Mouse (Mus musculus) neutrophil, adult 5-6 weeks (primary cell): Measurements from ENCODE around the gene Smim14. TPM values are rescaled to one million over a fixed set of nuclear protein-coding genes. Genes with fewer than 3 reads are reported as not detected.

Source experiments
- ATAC-seq: fragments of 151-379, 151-347 bp; 2 replicates; pipeline ENCODE4 v1.8.0; 2017; ENCODE audit warnings: mild to moderate bottlenecking, moderate TSS enrichment; ENCODE audit not compliant: insufficient number of reproducible peaks, poor library complexity, low FRiP score, severe bottlenecking; ENCODE audit errors: extremely low read depth
- total RNA-seq: library from RNA; stranded (forward); fragments of 200-1000 nt; gene quantifications from 2 replicates; pipeline ENCODE4 v1.2.3, GENCODE M21; 2017

The Smim14 gene
- total RNA-seq, 1 experiment from 2014 or later: 293 TPM

DNA sequence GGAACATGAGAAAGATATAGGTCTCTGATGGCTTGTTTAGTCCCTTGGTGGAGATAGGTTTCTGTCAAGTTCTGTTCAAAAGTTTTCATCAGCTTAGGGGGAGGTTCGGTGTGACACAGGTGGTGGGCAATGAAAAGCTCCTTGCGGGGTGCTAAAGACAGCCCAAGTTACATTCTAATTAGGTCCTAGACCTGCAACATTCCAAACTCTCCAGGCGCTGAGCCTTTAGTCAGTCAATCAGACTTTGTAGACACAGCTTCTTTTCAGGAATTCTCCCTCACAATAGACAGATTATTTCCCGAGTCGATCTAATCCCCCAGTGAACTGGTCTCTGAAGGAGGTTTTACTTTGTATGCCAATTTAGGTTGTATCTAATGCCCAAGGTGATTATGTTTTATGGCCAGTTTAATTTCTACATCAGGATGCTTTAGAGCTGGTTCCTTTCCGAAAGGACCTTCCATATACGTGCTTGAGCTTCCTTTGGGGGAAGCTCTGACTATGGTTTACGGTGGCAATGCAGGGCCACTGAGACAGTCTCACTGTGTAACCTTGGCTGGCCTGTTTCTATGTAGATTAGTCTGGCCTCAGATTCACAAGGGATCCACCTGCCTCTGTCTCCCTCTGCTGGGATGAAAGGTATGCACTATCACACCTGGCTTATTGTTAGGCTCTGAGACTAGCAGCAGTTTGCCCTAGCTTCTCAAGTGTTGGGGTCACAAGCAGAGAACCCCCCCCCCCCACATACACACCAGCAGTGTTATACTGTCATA is 11.1 kb downstream of the Smim14 start:
- peak; percentile 79; the same call in 1 of the 2 replicates for ATAC-seq

DNA sequence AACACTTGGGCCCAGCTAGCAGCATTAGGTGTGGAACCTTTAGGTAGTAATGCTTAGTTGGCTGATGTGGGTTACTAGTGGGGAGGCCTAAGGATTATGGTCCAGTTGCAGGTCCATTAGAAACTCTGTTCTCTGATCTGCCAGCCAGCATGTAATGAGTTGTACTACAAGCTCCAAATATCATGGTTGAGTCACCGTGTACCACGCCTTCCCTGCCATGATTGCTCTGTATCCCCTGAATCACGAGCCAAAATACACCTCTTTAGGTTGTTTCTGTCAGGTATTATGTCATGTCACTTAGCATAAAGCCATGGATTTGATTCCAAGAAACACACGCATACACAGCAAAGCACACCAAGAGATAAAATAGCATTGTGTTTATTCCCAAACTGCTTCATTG is 12.2 kb downstream of the Smim14 start:
- ATAC-seq: no peak

DNA sequence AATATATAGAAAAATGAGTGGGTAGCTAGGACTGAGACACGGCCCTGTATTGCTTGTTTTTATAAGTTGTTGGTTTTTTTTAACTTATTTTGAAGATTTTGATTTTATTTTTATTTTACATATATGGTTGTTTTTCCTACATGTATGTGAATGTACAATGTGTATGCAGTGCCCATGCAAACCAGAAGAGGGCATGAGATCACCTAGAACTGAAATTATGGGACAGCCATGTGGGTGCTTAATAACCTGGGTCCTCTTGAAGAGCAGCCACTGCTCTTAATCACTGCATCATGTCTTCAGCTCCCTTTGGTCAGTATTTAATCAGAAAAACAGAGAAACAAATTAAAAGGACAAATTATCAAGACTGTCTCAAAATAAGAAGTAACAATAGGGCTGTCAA is 15.2 kb downstream of the Smim14 start:
- peak; percentile 48; the same call in 1 of the 2 replicates for ATAC-seq

DNA sequence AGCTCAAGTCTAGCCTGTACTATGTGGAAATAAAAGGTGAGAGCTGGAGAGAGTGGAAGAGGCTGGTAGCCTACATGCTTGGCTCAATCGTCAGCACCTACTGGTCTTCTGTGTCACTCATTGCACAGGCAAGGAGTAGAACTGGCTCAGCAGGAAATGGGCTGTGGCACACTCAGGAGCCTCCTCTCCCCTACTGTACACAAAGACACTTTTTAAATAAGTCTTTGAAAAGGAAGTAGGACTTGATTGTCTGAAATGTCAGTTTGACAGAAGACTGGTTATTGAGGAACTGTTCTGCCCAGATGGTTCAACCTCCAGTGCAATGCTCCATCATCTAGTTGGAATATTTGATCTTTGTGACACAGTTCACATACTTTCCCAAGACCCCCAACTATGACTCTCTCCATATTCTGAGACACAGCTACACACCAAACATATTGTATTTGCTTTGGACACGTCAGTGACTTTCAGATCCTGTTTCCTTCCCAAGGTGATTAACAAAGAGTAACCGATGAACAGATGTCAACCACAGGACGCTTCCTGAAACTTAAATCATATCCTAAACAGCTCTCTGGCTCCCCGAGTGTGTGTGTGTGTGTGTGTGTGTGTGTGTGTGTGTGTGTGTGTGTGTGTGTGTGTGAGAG is 22.2 kb downstream of the Smim14 start:
- ATAC-seq: peak; percentile 72

DNA sequence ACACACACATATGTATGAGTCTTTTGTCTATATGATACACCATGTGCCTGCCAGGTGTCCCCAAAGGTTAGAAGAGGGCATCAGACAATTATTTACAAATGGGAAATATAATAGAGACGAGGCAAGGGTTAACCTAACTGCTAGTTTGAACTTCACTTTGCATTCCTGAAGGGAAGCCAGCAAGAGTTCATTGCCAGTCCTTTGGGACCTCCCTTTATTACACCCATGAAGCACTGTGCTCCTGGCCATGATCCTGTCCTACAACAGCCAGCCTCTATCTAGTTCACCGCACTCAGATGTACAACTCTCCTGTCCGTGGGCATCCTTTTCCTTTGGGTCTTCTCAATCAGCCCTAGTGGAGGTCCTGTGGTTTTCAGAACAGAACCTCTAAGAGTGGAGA is 23.5 kb downstream of the Smim14 start:
- ATAC-seq: no peak

DNA sequence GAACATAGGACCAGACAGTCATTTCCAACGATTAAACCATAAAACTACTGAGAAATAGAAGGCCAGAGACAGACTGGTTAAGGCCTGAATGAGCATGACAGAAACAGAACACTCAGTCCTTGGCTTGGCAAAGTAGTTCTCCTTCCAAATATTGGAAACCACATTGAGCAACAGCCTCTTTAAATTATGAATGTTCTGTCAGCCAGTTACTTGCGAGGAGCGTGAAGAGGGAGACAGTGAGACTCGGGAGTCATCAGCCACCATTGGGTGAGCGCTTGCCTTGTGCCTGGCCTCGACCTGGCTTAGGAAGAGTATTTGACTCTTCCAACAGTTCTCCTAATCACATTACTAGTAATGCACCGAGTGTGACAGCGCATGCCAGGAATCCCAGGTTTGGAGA is 28.6 kb downstream of the Smim14 start:
- ATAC-seq: no peak

DNA sequence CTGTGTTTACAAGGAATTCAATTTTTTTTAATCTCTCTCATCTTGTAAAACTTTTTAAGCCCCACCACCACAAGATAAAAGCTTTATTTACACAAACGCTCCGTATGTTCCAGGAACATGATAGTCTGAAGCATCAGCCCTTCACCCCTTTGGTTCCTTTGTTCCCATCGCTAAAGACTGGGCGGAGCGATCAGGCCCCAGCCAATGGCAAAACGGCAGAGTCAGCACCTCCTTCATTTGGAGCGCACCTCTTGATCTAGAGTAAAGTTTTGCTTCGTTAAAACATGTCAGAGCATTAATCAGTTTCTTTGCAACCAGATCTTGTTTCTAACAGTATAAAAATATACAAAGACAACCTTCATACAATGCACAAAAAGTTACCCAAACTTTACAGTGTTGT is 31.2 kb downstream of the Smim14 start:
- ATAC-seq: no peak

DNA sequence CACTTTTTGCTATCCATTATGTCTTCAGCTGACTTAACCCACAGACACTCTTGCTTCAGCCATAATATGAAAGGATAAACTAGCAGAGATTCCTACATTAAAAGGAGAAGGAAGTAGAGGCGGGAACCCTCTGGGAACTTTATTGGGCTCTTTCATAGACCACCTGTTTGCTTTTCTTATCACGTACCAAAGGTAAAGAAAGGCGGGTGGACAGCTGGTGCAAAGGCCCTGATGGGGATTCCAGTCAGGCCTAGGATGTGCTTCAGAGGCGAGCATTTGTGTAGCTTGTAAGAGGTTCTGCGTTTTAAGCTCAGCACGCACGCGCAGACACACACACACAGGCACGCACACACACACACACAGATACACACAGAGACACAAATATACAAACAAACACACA is 35.6 kb downstream of the Smim14 start:
- ATAC-seq: no peak

DNA sequence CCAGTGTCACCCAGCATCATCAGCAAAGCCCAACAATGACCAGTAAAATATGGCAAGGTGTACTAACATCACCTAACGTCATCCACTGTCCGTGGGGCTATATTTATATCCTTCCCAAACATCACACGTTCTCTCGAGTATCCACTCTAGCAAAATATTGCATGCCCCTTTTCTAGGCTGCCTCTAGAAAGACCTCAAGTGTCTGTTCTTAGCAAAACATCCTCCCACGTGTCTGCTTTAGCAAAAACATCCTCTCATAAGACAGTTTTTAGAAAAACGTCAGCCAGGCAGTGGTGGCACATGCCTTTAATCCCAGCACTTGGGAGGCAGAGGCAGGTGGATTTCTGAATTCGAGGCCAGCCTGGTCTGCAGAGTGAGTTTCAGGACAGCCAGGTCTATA is 36.8 kb downstream of the Smim14 start:
- no peak for ATAC-seq

DNA sequence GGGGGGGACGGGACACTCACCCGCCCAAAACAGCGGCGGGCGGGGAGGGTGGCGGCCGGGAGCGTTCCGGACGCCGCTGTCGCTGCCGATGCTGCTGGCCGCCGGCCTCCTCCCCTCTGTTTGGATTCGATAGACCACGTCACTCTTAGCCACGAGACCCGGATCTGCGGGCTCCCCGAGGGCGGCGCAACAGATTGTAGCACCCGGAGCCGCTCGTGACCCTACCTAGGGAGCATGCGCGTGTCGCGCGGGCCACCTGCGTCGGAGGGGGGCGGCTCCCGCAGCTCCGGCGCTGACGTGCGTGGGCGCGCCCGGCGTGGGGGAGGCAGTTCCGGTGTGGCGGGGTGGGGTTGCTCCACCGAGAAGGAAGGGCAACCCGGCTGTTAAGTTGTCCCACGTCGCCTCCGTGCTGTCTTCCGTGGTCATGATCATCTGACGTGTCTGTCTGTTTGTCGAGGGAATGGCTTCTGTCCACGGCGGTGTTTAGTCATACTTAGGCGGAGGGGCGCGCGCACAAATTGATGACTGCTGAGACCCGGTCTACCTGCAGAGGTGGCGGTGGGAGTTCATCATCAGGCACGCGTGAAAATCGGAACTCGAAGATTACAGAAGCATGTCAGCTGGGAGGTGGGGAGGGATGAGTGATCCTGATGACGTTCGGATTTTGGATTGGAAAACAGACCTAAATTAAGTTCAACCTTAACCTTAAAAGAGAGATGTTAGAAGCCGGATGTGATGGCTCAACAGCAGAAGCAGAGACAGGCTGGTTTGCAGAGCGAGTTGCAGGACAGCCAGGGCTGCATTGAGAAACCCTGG is 44.1 kb downstream of the Smim14 start, which contains the start of gene Gm43552:
TSS of gene Gm43552 (minus strand) at position 118 of the 816 bp plus-strand sequence.
- ATAC-seq: peak; percentile 83

DNA sequence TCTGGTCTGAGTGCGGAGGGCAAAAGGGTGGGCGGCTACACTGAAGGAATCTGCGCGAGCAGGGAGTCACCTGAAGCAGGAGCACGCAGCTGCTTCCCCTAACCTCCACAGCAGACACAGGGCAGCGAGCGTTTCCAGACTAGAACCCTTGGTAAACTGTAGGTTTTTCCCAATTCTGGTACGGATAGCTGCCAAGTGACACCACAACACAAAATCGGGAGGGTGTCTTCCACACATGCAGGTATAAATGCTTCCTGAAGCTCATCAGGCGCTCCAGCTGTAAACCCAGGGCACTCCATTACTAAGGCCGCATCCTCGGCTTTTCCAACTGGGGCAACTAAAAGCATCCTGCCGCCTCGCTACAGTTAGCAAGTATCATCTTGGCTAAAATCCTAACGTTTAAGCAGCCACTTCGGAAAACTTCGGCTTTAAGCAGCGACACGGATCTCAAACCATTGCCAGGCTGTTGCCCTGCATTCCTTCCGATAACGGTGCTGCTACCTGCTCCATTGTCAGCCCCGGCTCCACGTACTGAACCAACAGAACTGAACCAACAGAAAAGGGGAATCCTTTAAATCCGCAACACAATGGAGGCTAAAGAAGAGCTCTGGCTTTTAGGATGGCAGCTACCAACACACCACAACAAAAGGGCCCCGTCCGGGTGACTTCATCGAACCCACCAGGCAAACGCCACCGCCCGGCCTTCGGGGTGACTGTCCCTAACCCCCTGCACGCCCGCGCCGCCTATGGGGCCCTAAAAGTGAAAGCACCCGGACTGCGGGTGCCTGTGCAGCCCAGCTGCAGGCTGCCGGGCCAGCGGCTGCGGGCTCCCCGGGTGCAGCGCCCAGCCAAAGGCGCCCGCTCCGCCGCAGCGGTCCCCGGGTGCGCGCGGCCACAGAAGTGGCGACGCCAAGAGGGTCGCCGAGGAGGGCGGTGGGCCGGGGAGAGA is 44.9 kb downstream of the Smim14 start:
- ATAC-seq: peak; percentile 54

DNA sequence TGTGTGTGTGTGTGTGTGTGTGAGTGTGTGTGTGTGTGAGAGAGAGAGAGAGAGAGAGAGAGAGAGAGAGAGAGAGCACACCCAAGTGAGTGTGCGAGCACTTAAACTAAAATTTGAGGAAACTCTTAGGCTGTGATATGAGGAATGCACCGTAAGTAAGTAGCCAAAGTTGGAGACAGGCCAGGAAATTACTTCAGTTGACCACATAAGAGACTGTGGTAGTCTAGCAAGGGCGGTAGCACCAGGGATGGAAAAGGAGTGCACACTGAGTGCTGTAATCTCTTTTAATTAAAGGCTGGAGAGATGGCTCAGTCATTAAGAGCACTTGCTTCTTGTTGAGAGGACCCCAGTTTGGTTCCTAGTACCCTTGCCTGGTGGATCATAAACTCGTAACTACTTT is 47.2 kb downstream of the Smim14 start:
- ATAC-seq: no peak

DNA sequence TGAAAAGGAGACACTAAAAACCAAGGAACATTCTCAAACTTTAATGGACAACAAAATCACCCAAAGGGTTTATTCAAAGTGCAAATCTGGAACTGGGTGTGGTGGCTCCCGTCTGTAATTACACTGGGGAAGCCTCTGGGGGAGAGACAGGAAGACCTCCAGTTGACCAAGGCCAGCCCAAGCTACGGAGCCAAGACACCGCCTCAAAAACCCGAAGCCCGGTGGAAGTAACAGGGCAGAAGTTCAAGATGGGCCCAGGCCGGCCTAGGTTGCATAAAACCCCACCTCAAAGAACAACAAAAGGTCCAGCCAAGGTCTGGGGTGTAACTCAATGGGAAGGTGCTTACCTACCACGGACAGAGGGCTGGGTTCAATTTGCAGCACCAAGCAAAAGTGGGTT is 48.3 kb downstream of the Smim14 start:
- no peak for ATAC-seq

DNA sequence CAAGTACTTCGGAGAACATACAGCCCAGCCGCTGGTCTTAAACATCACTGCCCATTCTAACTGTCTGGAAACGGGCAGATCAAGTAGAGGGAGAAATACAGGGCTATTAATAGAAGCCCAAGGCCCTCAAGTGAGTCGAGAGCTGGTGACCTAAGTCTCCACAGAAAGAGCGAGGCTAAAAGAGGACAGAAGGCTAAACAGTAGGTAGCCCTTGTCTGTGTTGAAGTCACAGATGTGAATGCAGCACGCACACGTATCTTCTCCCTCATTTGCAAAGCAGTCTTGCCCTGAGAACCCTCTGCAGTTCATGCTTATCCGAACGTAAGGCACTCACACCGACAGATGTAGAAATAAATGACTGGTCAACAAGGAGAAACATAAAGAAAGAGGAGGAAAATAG is 49.6 kb downstream of the Smim14 start:
- ATAC-seq: no peak

DNA sequence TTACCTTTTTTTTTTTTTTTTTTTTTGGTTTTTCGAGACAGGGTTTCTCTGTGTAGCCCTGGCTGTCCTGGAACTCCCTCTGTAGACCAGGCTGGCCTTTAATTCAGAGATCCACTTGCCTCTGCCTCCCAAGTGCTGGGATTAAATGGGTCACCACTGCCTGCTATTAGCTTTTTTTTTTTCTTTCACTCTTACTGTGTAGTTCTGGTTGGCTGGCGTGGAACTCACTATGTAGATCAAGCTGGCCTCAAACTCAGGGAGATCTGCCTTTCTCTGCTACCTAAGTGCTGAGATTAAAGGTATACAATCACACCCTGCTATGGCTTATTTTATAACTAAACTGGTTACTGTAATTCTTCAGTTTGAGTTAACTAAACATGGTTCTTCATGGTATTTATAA is 50.5 kb downstream of the Smim14 start:
- ATAC-seq: no peak

DNA sequence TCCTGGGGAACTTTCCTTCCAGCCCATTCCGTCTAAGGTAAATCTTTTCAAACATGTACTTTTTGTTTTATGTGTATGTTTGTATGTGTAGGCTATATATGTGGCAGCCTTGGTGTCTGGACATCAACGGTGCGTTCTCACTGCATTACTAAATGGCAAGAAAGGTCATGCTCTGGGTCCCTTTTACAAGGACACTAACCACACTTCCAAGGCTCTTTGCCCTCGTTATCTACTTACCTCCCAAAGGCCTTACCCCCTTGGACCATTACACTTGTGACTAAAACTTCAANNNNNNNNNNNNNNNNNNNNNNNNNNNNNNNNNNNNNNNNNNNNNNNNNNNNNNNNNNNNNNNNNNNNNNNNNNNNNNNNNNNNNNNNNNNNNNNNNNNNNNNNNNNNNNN is 54.0 kb downstream of the Smim14 start:
- no peak for ATAC-seq

DNA sequence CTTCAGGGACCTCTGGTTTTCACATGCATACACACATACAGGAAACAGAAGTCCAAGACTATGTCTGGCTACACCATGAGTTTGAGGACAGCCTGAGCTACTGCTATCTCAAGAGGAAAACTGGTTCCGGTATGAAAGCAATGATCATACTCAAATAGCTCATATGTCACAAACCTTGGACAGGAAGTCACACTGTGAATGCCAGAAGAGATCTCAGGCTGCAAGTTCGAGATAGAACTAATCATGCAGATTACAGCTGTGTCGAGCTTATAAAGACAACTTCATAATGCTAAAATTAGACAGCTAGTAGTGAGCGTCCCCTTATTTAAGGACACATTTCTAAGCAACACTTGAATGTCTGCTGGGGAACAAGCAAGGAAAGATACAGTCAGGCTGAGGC is 56.5 kb downstream of the Smim14 start:
- no peak for ATAC-seq

DNA sequence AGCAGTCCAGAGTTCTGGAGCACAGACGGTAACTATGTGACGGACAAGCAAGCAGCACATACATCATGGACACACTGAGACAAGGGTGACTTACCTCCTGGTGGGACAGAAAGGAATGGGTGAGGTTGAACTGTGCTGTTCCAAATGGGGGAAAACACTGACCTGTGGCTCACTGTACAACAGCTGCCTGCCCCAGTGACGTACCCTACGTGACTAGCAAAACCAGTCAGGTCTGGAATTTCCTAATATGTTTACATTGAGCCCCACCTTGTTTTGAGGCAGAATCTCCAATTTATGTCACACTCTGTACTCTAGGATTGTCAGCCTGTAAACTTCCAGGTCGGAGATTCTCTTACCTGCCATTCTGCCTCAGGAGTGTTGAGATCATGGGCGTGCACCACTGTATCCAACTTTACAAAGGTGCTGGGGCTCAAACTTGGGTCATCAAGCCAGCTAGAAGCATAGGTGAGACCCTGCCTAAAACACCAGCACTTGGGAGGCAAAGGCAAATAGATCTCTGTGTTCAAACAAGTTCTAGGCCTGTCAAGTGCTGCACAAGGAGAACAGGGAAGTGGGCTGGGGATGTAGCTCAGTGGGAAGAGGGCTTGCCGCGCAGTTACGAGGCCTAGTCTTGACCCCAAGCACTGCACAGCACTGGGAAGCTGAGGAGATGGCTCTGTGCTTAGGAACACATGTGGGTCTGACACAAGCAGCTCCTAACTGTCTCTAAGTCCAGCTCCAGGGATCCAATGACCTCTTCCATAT is 57.1 kb downstream of the Smim14 start:
- no peak for ATAC-seq
